Mouse (Mus musculus) olfactory bulb, adult 2 months (tissue): Measurements from ENCODE around the gene Kcnip3.

ENCODE experiments used
- CTCF ChIP-seq: fragments of 200-500 bp; IDR thresholded peaks from 2 replicates; pipeline ENCODE4 v1.5.1; 2012; ENCODE audit warnings: low read depth, mild to moderate bottlenecking, low read length, moderate library complexity; ENCODE audit not compliant: insufficient read depth
- POLR2A ChIP-seq: fragments of 200-500 bp; IDR thresholded peaks from 2 replicates; pipeline ENCODE4 v1.6.1; 2012; ENCODE audit warnings: mild to moderate bottlenecking, low read depth, low read length, moderate library complexity; ENCODE audit not compliant: insufficient read depth

DNA sequence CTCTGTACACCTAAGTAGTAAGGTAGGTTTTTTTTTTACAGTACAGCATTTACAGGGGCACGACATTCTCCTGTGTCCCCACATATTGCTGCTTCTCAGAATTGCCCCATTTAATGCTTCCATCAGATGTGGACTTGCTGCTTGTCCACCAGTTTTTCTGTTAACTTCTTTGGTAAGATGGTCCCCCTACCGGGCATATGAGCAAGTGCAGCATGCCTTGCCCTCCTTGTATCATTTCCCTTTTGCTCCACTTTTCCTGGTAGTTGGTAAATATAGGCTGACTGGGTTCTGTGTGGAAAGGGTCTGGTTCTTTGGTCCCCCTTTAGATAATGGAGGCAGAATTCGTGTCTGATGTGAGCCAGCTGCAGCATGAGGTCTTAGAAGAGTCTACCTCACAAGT lies 91.7 kb downstream of the Kcnip3 start:
- no peak for TF ChIP-seq CTCF
- TF ChIP-seq POLR2A = no peak
